Mouse (Mus musculus) olfactory bulb, adult 2 months (tissue): Measurements from ENCODE around the gene Ebp.

ENCODE experiments used
- CTCF ChIP-seq: fragments of 200-500 bp; IDR thresholded peaks from 2 replicates; pipeline ENCODE4 v1.5.1; 2012; ENCODE audit warnings: low read depth, mild to moderate bottlenecking, low read length, moderate library complexity; ENCODE audit not compliant: insufficient read depth
- POLR2A ChIP-seq: fragments of 200-500 bp; IDR thresholded peaks from 2 replicates; pipeline ENCODE4 v1.6.1; 2012; ENCODE audit warnings: mild to moderate bottlenecking, low read depth, low read length, moderate library complexity; ENCODE audit not compliant: insufficient read depth

DNA sequence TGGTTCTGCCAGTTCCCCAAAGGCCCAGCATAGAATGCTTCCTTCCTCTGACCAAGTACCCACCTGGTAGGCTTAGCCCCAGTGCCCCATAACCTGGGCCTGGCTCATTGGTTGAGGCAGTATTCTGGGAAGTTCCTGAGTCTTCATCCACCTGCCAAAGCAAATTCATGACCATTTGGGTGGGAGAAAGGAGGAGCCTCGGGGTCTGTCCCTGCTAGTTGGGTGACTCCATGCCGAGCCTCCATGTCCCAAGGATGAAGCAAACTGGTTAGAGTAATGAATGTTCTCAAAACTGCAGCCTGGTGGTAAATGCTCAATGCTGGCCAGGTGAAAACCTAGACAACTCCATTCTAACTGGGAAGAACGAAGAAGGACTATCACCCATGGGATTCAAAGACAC is 52.3 kb downstream of the Ebp start:
- no peak for TF ChIP-seq CTCF
- TF ChIP-seq POLR2A: no peak
